Mouse (Mus musculus) liver, adult 2 months (tissue): ENCODE results near the gene Myo1c. TPM values are rescaled to one million over a fixed set of nuclear protein-coding genes. Genes with fewer than 3 reads are reported as not detected.

Experiments used
- DNase-seq: peaks from one replicate; pipeline ENCODE4 v3.0.0-alpha.2; 2011; ENCODE audit warnings: low read depth, low spot score; ENCODE audit errors: extremely low read depth
- H3K27ac ChIP-seq: fragments of 200-500 bp; replicated peaks from 2 replicates; pipeline ENCODE4 v1.5.1; 2012; ENCODE audit warnings: low read depth, mild to moderate bottlenecking, control low read depth, inconsistent platforms, low read length; ENCODE audit not compliant: insufficient read depth
- H3K27me3 ChIP-seq: fragments of 200-500 bp; 2 replicates; pipeline ENCODE4 v1.6.1; 2012; ENCODE audit warnings: mild to moderate bottlenecking, moderate library complexity, low read length, inconsistent platforms; ENCODE audit not compliant: control insufficient read depth, insufficient read depth
- H3K36me3 ChIP-seq: fragments of 200-500 bp; 2 replicates; pipeline ENCODE4 v1.6.1; 2012; ENCODE audit warnings: low read length, inconsistent platforms; ENCODE audit not compliant: control insufficient read depth, insufficient read depth
- H3K4me1 ChIP-seq: fragments of 200-500 bp; 2 replicates; pipeline ENCODE4 v1.6.1; 2011; ENCODE audit warnings: low read length; ENCODE audit not compliant: control insufficient read depth, insufficient read depth
- H3K4me3 ChIP-seq: fragments of 200-500 bp; 2 replicates; pipeline ENCODE4 v1.5.1; 2011; ENCODE audit warnings: low read depth, mild to moderate bottlenecking, control low read depth, low read length, moderate library complexity; ENCODE audit not compliant: insufficient read depth
- H3K79me2 ChIP-seq: fragments of 200-500 bp; 2 replicates; pipeline ENCODE4 v1.6.1; 2012; ENCODE audit warnings: inconsistent platforms, mild to moderate bottlenecking, low read length, moderate library complexity; ENCODE audit not compliant: control insufficient read depth, insufficient read depth
- H3K9ac ChIP-seq: fragments of 200-500 bp; 2 replicates; pipeline ENCODE4 v1.6.1; 2012; ENCODE audit warnings: low read depth, mild to moderate bottlenecking, control low read depth, inconsistent platforms, low read length
- CTCF ChIP-seq: fragments of 200-500 bp; IDR thresholded peaks from 2 replicates; pipeline ENCODE4 v1.5.1; 2011; ENCODE audit warnings: low read depth, low read length, control low read depth
- POLR2A ChIP-seq: fragments of 200-500 bp; IDR thresholded peaks from 2 replicates; pipeline ENCODE4 v1.6.1; 2011; ENCODE audit warnings: low read length, control low read depth; ENCODE audit not compliant: insufficient read depth; ENCODE audit errors: extremely low read depth
- WGBS: fragments of 180-500 bp; shearing (Covaris S2); methylation state at CpG from one replicate; pipeline ENCODE4 v1.1.7; 2018; 5-methylcytosine and 5-hydroxymethylcytosine counted together
- polyA plus RNA-seq: library from polyadenylated mRNA; depleted of rRNA; stranded (reverse); fragments of >200 nt; gene quantifications from 2 replicates; pipeline ENCODE4 v1.2.3, GENCODE M21; 2012
- total RNA-seq: library from RNA; depleted of rRNA; stranded (reverse); fragments of >200 nt; gene quantifications from 2 replicates; pipeline ENCODE4 v1.2.3, GENCODE M21; 2014

Gene Myo1c
- total and polyA plus RNA-seq, 2 experiments, result 15.6 to 21.5 TPM

DNA sequence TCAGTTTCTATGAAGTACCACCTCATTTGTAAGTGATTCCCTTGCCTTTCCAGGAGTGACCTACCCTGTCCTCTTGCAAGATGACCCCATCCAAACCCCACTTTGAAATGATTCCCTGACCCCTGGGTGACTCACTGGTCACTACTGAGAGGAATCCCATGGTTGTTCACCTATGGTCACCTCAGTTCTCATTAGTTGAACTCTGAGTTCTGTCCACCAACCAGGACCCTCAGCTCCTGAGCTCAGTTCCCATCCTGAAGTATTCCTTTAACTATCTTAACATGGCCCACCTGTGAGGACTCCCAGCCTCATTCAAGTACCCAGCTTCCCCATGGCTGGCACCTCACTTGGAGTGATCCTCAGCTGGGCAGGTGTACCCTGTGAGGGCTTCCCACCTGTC, 7.5 kb downstream of the Myo1c start:
- Histone ChIP-seq H3K4me1 (peaks cover 42% of the 10 kb centered on the region), H3K9ac (no peak overlapping the region), H3K36me3 (peaks cover 2% of the 10 kb centered on the region; the same call in 1 of the 2 replicates), H3K27me3 (no peaks in the 10 kb centered on the region), H3K27ac (no peak overlapping the region), H3K4me3 (no peak overlapping the region), H3K79me2 (peaks cover 9% of the 10 kb centered on the region)
- no peak for DNase-seq
- TF ChIP-seq POLR2A (no peak), CTCF (no peak)

DNA sequence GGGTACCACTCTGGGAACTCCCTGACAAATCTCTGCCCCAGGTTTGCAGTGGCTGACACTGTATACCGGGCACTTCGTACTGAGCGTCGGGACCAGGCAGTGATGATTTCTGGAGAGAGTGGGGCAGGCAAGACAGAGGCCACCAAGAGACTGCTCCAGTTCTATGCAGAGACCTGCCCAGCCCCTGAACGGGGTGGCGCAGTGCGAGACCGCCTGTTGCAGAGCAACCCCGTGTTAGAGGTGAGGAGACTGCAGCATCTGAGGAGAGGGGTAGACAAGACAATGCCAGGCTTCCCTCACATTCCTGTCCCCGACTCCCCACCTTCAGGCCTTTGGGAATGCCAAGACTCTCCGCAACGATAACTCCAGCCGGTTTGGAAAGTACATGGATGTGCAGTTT, 8.0 kb downstream of the Myo1c start:
- H3K36me3 ChIP-seq, result peaks cover 4% of the 10 kb centered on the region; the same call in 1 of the 2 replicates
- peaks cover 41% of the 10 kb centered on the region for H3K4me1 ChIP-seq
- WGBS, result 95% methylated on average over 13 of the region's 13 CpGs
- TF ChIP-seq POLR2A, result no peak
- no peak for TF ChIP-seq CTCF
- no peak overlapping the region for H3K9ac ChIP-seq
- H3K27ac ChIP-seq, result no peak overlapping the region
- no peaks in the 10 kb centered on the region for H3K27me3 ChIP-seq
- no peak overlapping the region for H3K4me3 ChIP-seq
- H3K79me2 ChIP-seq, result peaks cover 9% of the 10 kb centered on the region
- DNase-seq, result no peak

DNA sequence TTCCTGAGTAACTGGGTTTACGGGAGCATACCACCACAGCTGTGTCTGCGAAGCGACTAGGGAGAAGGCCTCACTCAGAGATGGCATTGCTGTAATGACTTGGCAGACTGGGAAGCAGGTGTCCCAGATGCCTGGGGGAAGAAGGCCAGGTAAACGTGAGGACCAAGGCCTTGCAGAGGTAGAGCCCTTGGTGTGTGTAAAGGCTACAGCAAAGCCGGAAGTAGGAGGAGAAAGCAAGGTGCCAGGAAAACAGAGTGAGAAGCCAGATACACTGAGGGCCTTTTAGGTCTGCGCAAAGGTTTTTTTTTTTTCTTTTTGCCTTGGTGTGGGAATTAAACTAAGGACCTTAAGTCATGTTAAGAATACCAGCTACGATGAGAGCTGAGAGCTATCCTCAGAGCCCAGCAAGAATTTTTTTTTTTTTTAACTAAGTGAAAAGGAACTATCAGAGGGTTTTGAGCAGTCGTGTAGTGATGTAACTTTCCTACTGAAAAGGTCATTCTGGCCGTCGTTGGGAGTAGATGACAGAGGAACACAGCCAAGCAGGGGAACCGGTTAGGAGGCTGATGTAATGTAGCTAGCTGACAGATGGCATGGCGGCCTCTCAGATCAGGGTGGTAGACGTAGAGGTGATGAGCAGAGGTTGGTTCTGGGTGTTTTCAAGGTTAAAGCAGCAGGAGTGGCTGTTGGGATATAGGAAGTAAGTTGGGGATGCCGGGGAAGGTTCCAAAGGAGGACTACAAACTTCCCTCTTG, 8.9 kb downstream of the Myo1c start:
- no peaks in the 10 kb centered on the region for H3K27me3 ChIP-seq
- peaks cover 4% of the 10 kb centered on the region; the same call in 1 of the 2 replicates for H3K36me3 ChIP-seq
- TF ChIP-seq POLR2A (no peak), CTCF (no peak)
- no peak overlapping the region for H3K4me3 ChIP-seq
- WGBS, result 32% methylated on average over 14 of the region's 14 CpGs
- H3K79me2 ChIP-seq, result peaks cover 9% of the 10 kb centered on the region
- DNase-seq, result peak; percentile 76
- H3K27ac ChIP-seq, result 0 out of 2 replicates have a peak overlapping the region, but pooled peaks have one; percentile 18
- H3K9ac ChIP-seq, result peak overlapping the region; percentile 6; the same call in 1 of the 2 replicates
- peaks cover 36% of the 10 kb centered on the region for H3K4me1 ChIP-seq

DNA sequence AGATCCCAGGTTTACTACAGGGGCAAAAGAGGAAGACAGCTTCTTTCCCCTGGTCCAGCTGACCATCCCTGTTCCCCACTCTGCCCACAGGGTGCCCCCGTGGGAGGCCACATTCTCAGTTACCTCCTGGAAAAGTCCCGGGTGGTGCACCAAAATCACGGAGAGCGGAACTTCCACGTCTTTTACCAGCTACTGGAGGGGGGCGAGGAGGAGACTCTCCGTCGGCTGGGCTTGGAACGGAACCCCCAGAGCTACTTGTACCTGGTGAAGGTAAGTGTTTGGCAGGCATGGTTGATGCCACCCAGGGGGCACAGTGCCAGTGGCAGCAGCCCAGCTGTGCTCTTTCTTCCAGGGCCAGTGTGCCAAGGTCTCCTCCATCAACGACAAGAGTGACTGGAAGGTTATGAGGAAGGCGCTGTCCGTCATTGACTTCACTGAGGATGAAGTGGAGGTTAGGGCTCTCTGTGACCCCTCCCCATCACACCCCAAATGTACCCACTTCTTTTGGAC, 9.8 kb downstream of the Myo1c start:
- H3K36me3 ChIP-seq, result peaks cover 6% of the 10 kb centered on the region; the same call in 1 of the 2 replicates
- no peak overlapping the region for H3K9ac ChIP-seq
- peak; percentile 70 for DNase-seq
- H3K79me2 ChIP-seq, result peaks cover 9% of the 10 kb centered on the region
- no peak for TF ChIP-seq CTCF
- TF ChIP-seq POLR2A, result no peak
- H3K4me1 ChIP-seq, result peaks cover 27% of the 10 kb centered on the region
- no peaks in the 10 kb centered on the region for H3K27me3 ChIP-seq
- no peak overlapping the region for H3K27ac ChIP-seq
- no peak overlapping the region for H3K4me3 ChIP-seq
- 60% methylated on average over 12 of the region's 12 CpGs for WGBS

DNA sequence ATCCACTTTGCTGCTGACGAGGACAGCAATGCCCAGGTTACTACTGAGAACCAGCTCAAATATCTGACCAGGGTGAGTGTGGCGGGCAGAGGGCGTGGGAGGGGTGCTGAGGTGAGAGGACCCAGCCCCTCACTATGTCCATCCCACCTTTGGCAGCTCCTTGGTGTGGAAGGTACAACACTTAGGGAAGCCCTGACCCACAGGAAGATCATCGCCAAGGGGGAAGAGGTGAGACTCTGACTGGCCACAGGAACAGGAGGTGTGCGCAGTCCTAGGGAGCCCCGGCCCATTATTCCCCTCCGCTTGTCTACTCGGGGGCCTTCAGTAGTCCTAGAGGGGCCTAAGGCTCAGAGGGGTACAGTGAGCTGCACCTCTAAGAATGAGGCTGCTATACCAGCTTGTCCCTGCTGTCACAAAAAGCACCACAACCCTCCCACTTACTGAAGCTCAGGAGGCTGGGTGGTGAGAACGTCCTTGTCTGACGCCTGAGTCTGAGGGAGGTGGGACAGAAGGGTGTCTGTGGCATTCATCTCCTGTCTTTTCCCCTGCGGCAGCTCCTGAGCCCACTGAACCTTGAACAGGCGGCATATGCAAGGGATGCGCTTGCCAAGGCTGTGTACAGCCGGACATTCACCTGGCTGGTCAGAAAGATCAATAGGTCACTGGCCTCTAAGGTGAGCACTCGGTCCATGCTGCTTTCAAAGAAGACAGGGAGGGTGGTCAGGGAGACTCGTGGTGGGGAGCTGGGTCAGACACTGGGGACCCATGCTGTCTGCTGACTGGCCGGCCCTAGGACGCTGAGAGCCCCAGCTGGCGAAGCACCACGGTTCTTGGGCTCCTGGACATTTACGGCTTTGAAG, 10.9 kb downstream of the Myo1c start:
- Histone ChIP-seq H3K9ac (no peak overlapping the region), H3K27ac (peak overlapping the region; percentile 20), H3K4me1 (peaks cover 25% of the 10 kb centered on the region), H3K4me3 (no peak overlapping the region), H3K79me2 (peaks cover 6% of the 10 kb centered on the region), H3K36me3 (peaks cover 7% of the 10 kb centered on the region; the same call in 1 of the 2 replicates), H3K27me3 (no peaks in the 10 kb centered on the region)
- WGBS, result 42% methylated on average over 21 of the region's 21 CpGs
- TF ChIP-seq POLR2A, result no peak
- TF ChIP-seq CTCF, result no peak
- peak; percentile 89 for DNase-seq
